ENCODE assay signal across 25 mouse cellular contexts in the genomic region with DNA sequence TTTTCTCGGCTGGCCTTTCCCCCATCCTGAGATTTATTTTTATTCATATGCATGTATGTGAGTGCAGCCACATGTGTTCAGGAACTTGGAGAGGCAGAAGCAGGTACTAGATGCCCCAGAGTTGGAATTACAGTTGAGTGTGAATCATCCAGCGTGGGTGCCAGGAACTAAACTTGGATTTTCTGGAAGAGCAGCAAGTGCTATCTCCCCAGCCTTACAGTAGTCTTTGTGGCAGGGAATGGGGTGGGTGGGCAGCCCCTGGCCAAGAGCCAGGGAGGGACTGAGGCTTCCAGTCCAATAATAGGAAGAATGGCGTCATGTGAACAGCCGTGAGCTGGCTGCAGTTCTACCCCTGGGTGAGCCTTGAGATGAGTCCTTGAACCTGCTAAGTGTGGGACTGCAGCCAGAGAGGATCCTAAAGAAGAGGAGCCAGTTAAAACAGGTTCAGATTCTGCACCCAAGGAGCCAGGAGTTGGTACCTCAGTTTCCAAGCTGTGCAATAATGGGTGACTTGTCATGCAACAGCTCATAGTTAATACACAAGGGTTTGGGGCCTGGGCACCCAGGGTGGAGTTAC. TPM values are rescaled to one million over a fixed set of nuclear protein-coding genes. Genes with fewer than 3 reads are reported as not detected.
DNase-seq lines count a peak whose midpoint lies in the region; ATAC-seq lines count a peak whose summit lies in the region.
"Had no signal": no experiment of that assay in that cellular context is flagged by ENCODE, and none has a peak within 500 bp of the region (broad histone marks: within the 10 kb centered on the region; RNA-seq: fewer than 3 reads in every experiment).

No protein-coding gene starts in this region.

- no peaks in the 10 kb centered on the region for H3K27me3 ChIP-seq in hindbrain, embryonic 13.5 days
- H3K27me3 ChIP-seq: embryonic facial prominence, embryonic 13.5 days; forebrain, embryonic 15.5 days; heart, embryonic 12.5 days; kidney, embryonic 15.5 days; limb, embryonic 13.5 days; liver, embryonic 13.5 days; midbrain, embryonic 12.5 days had no signal

- H3K4me3 ChIP-seq in hindbrain, embryonic 13.5 days: no peak overlapping the region
- H3K4me3 ChIP-seq: embryonic facial prominence, embryonic 13.5 days; forebrain, embryonic 15.5 days; heart, embryonic 12.5 days; kidney, embryonic 15.5 days; limb, embryonic 13.5 days; liver, embryonic 13.5 days; midbrain, embryonic 12.5 days had no signal

- no peak overlapping the region for H3K9ac ChIP-seq in hindbrain, embryonic 13.5 days
- H3K9ac ChIP-seq: embryonic facial prominence, embryonic 13.5 days; forebrain, embryonic 15.5 days; heart, embryonic 12.5 days; kidney, embryonic 15.5 days; limb, embryonic 13.5 days; liver, embryonic 13.5 days; lung, embryonic 14.5 days; midbrain, embryonic 12.5 days had no signal

- no peaks in the 10 kb centered on the region for H3K9me3 ChIP-seq in hindbrain, embryonic 13.5 days
- H3K9me3 ChIP-seq: embryonic facial prominence, embryonic 13.5 days; forebrain, embryonic 15.5 days; heart, embryonic 12.5 days; kidney, embryonic 15.5 days; limb, embryonic 13.5 days; liver, embryonic 13.5 days; midbrain, embryonic 12.5 days had no signal

- 78% methylated on average over 4 of the region's 4 CpGs for WGBS in hindbrain, embryonic 13.5 days

- H3K4me2 ChIP-seq in hindbrain, embryonic 13.5 days: no peak overlapping the region
- H3K4me2 ChIP-seq: embryonic facial prominence, embryonic 13.5 days; forebrain, embryonic 15.5 days; heart, embryonic 12.5 days; kidney, embryonic 15.5 days; limb, embryonic 13.5 days; liver, embryonic 13.5 days; lung, embryonic 14.5 days; midbrain, embryonic 12.5 days had no signal

- no peaks in the 10 kb centered on the region for H3K36me3 ChIP-seq in hindbrain, embryonic 13.5 days
- H3K36me3 ChIP-seq: embryonic facial prominence, embryonic 13.5 days; forebrain, embryonic 15.5 days; heart, embryonic 12.5 days; kidney, embryonic 15.5 days; limb, embryonic 13.5 days; liver, embryonic 13.5 days; midbrain, embryonic 12.5 days had no signal

- ATAC-seq in erythroblast, adult 5-6 weeks (replicated peaks; ENCODE audit: low FRiP score, poor library complexity, severe bottlenecking): no peak
- no peak for ATAC-seq in hindbrain, embryonic 13.5 days (ENCODE audit: low FRiP score)
- ATAC-seq: forebrain, embryonic 15.5 days; hindbrain, embryonic 16.5 days; intestine, embryonic 16.5 days had no signal

- peaks cover 5% of the 10 kb centered on the region; the same call in 1 of the 2 replicates for H3K4me1 ChIP-seq in hindbrain, embryonic 13.5 days (replicated peaks)
- H3K4me1 ChIP-seq: forebrain, embryonic 15.5 days; kidney, embryonic 15.5 days; limb, embryonic 13.5 days; midbrain, embryonic 12.5 days had no signal

- peak; percentile 19 for DNase-seq in ovary, adult 18-20 months (ENCODE audit: low spot score)
- no peak for DNase-seq in ovary, postnatal 36 days (ENCODE audit: low spot score)
- DNase-seq in adrenal gland, postnatal 14 days: peak; percentile 52
- DNase-seq in frontal cortex, postnatal 14 days (ENCODE audit: low spot score in 2 of 2): peak; percentile 30 to 36
- DNase-seq in right cerebral cortex, postnatal 25 days: peak; percentile 77
- no peak for DNase-seq in layer of hippocampus, postnatal 25 days (ENCODE audit: extremely low spot score in 1 of 2, low spot score in 1 of 2)
- DNase-seq: cerebellum, adult 11 months; cerebellum, postnatal 14 days; heart, postnatal 14 days; kidney, postnatal 4 days; liver, embryonic 13.5 days; lung, embryonic 14.5 days; thymus, adult 18-20 months; thymus, postnatal 4 days had no signal

- no peak overlapping the region for H3K27ac ChIP-seq in hindbrain, embryonic 13.5 days
- H3K27ac ChIP-seq: embryonic facial prominence, embryonic 13.5 days; forebrain, embryonic 15.5 days; kidney, embryonic 15.5 days; limb, embryonic 13.5 days; liver, embryonic 13.5 days; macrophage; midbrain, embryonic 12.5 days had no signal

RNA-seq across cellular contexts. Expression of a gene that starts 53.1 kb away (rescaled TPM):
- total RNA-seq in adrenal gland, postnatal 14 days (2021): 2.3 and 3.0 TPM in 2 replicates
- total RNA-seq in erythroblast, adult 5-6 weeks (2015; ENCODE audit: low replicate concordance): 1.3 TPM in 1 of 2 replicates, not detected in the other
- total RNA-seq in erythroblast, adult 5-6 weeks (2017; ENCODE audit: low replicate concordance): 1.4 and 5.2 TPM in 2 replicates
- polyA plus RNA-seq in hindbrain, embryonic 13.5 days (2015; fragmentation: Nextera tagmentation; extraction: Ambion mirVana): 0.39 and 0.68 TPM in 2 replicates
- 1 to 10 TPM; 1.3 to 2.3 TPM for total RNA-seq in layer of hippocampus, postnatal 25 days (2021)

Comparison
In these comparisons a context has a peak if more than half of its experiments do, and no peak if none do; other contexts are left out.
1. DNase-seq: peak in ovary, adult 18-20 months (single experiment), adrenal gland, postnatal 14 days (single experiment), frontal cortex, postnatal 14 days (2 of 2) and right cerebral cortex, postnatal 25 days (single experiment); none in ovary, postnatal 36 days (single experiment) and layer of hippocampus, postnatal 25 days (0 of 2).